Mouse (Mus musculus) brain, embryonic 14.5 days (tissue): ENCODE measurements around the gene Guca2b.

ENCODE experiments used
- CTCF ChIP-seq: fragments of 200-500 bp; IDR thresholded peaks from 2 replicates; pipeline ENCODE4 v1.5.1; 2012; ENCODE audit warnings: inconsistent platforms, mild to moderate bottlenecking, moderate library complexity, borderline replicate concordance; ENCODE audit not compliant: insufficient read depth, insufficient read length; ENCODE audit errors: extremely low read depth
- POLR2A ChIP-seq: fragments of 200-500 bp; IDR thresholded peaks from 2 replicates; pipeline ENCODE4 v1.6.1; 2012; ENCODE audit warnings: mild to moderate bottlenecking, inconsistent platforms, borderline replicate concordance; ENCODE audit not compliant: poor library complexity, insufficient read depth, insufficient read length, severe bottlenecking; ENCODE audit errors: extremely low read depth

DNA sequence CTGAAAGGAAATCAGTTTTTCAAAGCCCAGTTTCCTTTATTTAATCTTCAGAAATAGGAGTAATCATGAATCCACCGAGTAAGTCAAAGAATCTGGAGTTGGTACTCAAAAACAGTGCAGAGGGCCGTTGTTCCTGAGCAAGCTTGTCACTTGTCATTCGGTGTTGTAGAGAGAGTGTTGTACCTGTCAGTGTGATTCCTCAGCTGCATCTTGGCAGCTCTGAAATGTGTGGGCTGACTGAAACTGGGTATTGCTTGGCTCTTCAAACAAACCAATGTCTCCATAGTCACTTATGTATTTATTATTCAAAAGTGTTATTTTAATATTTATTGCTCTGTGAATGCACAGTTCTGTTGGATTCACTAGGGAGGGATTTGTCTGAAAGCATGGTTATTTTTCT lies 31.9 kb downstream of the Guca2b start:
- TF ChIP-seq CTCF (no peak), POLR2A (no peak)
